Mouse (Mus musculus) urinary bladder, postnatal 14 days (tissue): ENCODE measurements at regions not wholly inside any gene's neighbourhood (a gene's known extent, or its start where the extent isn't known, plus 50 kb on each side); places are given as distances from the start of the nearest gene placed in this dataset.
A peak's percentile ranks its signal among the peaks of the same experiment; 100 is the strongest.

Experiments
- DNase-seq: peaks from one replicate; pipeline ENCODE4 v3.0.0; 2021; ENCODE audit warnings: low spot score

DNA sequence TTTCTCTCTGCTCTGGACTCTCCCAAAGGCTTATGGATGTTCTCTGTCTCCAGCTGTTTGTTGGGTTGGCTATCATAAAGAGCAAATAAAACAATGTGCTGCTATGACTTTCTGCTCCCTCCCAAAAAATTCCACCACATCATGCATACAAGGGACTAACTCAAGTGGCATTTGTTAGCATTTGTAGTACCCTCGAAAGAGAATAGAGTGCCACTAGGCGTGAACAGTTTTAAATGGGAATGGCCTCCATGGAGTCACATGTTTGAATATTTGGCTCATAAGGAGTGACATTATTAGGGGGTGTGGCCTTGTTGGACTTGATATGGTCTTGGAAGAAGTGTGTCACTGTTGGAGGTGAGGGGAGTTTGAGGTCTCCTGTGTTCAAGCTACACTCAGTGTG, 86.5 kb upstream of the Serbp1 start:
- no peak for DNase-seq

DNA sequence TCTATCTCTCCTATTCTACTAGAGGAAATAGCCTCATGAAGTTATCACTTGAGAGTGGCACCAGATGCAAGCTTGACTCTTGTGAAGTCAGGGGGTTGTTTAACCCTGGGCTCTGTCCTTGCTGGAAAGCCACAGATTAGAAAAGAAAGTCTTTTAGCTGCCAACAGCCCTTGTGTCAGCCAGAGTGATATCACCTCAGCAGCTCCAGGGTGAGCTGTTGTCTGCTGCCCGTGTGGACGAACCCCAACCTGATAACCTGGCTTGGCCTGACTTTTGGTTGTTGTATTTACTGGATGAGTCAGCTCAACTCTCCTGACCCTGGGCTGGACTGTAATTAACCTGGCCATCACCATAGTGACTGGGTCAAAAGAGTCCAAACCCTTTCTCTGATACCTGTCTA, 88.6 kb upstream of the Serbp1 start:
- DNase-seq = no peak

DNA sequence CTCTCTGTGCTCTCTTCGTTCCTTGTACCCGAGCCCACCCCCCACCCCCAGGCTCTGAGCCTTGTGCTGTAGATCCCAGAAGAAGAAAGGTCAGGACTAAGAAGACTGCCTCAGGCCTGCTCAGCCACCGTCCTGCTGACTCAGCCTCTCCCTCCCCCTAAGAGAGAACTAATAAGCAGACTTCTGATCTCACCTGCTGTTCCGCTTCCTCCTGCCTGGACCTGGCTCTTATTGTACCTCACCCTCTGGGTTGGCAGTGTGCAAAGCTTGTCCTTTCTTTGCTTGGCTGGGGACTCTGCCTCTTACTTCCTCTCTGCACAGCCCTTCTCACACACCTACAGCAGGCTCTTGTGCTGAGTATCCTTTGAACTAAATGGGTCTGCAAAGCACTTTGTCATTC, 91.3 kb upstream of the Serbp1 start:
- DNase-seq = peak; percentile 38

DNA sequence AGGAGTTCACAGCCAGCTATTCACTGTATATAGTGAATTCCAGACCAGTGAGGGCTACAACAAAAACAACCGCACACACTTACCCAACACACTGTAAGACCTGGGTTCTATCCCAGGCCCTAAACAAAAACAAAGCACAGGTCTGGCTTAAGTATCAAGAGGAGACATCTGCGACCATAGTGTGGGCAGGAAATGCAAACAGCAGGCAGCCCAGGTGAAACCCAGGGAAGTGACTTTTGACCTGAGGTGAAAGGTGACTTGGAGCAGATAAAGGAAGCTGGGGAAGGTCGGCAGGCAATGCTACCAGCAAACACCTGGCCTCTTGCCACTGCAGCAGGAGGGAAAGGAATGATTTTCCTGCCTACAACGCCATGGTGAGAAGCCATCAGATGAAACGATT, 92.0 kb upstream of the Serbp1 start:
- no peak for DNase-seq

DNA sequence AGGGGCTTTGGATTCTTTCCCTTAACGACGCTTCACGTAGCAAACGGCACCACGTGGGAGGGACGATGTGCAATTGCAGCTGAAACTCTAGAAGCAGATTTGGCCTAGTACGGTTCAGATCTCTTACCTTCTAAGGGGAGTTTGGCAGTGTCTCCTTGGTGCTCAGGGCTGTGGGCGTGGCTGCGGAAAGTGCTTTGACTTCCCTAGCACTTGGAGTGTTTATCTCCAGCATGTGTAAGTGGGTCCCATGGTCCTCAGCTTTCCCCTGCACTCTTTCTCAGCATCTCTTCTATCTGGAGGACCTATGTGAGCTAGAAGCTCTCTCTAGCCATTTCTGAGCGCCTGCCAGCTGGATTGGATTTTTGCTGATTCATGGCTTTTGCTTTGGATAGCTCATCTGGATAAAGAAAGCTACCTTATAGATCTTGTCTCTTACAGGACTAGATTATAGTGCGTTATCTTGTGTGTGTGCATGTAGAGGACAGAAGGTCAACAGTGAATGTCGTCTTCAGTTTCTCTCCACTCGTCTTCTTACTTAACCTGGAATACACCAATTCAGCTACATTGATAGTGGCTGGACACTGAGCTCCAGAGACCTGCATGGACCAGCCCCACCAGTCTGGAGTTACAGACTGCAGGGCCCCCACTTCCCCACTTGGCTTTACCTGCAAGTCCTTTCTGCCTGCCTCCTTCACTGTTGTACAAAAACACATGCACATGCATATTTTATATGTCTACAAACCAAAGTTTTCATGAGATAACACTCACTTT, 92.8 kb upstream of the Serbp1 start:
- DNase-seq = no peak

DNA sequence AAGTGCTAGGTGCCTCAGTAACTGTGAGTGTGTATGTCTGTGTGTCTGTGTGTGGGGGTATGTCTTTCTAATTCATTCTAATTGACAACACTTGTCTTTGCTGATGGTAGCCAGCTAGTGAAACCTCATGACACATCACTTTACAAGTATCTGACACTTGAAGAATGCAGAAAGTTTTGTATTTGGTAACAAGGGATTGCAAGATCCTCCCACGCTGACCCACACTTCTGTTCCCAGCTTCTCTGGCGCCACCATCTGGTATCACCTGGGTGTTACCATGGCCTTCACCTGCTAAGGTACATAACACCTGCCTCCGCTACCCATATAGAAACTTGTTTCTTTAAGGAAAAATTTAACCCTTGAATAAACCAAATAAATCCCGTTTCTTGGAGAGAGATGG, 95.8 kb upstream of the Serbp1 start:
- peak; percentile 87 for DNase-seq

DNA sequence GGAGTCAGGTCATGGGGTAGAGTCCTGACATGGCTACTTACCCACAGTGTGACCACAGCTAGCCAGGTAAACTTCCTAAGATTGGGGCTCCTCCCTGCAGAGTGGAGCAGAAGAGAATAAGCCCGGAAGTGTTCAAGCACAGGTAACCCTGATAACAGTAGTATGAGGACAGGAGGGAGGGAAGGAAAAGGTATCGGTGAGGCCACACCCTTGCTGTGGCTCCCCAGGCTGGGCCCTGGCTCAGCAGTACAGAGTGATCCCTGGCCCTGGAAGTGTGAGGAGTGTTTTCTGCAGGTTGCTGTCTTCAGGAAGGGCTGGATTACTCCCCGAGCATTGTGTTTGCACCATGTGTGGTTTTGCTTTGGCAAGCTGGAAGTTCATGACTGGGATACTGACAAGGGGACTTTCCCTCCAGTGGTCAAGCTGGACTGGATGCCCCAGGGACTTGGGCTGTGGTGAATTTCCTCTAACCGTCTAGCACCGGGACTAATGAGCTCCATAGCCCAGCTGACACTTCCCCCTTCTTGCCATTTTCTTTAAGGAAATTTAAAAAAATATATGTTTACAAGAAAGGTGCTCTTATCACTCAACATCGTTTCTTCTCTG, 97.2 kb upstream of the Serbp1 start:
- no peak for DNase-seq

DNA sequence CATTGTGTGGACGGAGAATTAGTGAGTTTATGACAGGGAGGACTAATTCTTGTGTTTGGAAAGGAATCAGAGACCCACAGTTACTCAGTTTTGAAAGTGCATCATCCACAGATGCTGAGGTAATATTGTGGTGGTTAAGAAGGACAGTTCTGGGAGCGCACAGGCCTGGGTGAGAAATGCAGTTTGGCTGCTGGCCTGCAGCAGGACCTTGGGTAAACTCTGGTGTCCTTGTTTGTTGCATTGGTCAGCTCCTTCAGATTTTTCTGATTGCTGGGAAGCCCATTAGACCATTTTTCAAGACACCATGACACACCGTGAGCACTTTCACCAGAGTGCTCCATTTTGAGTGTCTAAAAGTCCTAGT, 99.0 kb upstream of the Serbp1 start:
- DNase-seq = no peak

DNA sequence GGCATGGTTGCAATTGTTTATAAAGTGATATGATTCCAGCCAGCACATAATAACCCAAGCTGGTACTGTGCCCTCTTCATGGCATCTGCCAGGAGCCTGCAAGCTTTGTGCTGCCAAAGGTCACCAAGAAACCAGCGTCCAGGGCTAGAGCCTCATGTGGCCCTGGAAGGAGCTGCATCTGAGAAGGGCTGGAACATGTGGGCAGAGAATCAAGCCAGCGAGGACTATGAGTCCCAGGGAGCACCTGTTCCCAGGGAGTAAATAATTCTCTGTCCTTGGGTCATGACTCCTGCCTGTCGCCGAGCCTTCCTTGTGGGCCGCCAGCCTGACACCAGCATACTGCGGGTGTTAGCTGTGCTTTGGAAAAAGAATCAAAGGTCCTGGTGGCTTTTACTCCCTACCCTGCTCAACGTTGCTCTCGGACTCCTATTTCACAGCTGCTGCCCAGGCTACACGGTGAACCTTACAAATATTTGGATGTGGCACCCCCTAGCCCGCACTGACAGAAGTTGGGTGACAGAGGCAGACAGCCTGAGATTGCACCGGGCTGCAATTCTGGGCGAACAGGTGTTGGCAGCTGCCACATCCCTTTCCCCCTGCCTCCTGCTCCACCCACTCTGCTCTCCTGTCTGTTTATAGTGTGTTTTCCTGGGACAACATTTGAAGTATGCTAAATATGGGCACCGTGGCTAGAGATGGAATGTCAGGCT, 99.5 kb upstream of the Serbp1 start:
- peak; percentile 35 for DNase-seq

DNA sequence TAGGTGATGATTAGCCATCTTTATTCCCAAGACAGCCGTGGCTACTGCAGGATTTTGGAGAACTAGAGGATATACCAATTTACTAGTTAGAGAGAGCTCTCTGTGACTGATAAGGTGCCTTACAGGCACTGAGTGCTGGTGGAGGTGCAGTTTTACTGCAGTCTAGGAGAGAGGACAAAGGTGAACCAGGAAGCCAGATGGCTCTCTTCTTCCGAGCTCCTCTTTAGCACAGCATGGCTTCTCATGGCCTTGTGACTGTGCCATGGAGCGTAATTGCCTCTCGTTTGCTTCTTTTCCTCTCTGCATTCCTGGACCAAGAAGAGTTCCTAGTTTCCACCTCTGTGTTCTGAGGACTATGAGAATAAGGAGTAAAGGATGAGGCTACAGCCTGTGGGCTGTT, 100.2 kb upstream of the Gadd45a start:
- no peak for DNase-seq

DNA sequence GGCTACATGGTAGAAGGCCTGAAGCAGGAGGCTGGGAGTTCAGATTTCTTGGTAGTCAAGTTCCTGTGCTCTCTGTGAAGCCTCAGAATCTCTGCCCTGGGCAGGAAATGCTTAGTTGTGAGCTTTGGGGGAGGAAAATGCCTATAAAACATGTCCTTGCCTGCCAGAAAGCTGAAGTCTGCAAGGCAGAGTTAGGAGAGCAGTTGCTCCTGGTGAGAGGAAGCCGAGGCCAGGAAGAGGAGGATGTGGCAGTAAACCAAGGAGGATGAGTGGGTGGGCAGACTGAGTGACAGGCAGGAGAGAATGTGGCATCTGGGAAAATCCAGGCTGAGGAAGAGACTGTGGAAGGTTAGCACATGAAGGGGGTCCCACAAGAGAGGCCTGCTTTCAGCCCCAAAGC, 97.7 kb upstream of the Gadd45a start:
- peak; percentile 55 for DNase-seq

DNA sequence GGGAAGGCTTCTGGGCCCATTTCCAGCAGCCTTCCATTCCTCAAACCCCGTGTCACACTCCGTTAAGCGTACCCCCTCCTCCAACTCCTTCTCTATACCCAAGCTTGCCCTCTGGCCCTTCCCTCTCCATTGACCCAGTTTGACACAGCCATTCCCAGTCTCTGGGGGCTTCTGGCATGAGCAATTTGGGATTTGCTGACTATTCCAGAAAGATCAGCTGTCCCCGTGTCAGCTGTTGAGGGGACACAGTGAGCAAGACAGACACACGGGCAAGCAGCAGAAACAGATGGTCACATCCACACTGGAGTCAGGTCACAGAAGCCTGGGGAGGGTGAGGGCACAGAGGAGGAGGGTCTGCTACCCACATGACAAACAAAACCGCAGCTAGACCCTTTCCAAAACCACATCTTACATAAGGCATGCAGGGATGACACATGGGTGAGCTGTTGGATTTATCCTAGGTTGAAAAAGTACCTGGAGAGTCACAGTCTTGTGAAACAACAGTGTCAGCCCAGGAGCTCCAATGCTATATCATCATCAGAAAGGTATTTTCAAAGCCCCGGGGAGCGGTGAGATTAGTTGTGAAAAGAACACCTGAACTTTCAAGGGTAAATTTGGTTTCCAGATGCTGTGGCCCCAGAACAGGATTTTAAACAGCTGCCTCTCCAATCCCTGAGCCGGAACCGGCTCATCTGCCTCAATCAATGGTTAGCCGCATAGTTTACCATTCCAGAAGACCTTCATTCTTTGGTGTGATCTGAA, 93.5 kb upstream of the Gadd45a start:
- DNase-seq = no peak

DNA sequence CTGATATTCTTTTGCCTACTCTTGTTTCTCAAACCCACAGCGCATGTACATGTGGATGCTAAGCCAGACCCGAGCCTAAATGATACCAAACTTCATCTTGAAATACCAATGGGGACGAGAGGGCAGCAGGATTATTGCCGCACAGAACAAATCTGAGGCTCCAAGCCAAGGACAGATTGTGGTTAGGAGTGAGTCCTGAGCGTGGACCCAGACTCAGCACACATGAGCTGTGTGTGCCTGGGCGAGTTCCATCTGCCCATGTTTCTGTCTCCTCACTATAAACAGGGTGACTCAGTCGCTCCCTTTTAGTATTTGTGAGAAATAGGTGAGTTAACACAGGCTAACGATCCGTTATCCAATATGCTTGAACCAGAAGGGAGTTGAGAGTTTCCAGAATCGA, 92.4 kb upstream of the Gadd45a start:
- no peak for DNase-seq

DNA sequence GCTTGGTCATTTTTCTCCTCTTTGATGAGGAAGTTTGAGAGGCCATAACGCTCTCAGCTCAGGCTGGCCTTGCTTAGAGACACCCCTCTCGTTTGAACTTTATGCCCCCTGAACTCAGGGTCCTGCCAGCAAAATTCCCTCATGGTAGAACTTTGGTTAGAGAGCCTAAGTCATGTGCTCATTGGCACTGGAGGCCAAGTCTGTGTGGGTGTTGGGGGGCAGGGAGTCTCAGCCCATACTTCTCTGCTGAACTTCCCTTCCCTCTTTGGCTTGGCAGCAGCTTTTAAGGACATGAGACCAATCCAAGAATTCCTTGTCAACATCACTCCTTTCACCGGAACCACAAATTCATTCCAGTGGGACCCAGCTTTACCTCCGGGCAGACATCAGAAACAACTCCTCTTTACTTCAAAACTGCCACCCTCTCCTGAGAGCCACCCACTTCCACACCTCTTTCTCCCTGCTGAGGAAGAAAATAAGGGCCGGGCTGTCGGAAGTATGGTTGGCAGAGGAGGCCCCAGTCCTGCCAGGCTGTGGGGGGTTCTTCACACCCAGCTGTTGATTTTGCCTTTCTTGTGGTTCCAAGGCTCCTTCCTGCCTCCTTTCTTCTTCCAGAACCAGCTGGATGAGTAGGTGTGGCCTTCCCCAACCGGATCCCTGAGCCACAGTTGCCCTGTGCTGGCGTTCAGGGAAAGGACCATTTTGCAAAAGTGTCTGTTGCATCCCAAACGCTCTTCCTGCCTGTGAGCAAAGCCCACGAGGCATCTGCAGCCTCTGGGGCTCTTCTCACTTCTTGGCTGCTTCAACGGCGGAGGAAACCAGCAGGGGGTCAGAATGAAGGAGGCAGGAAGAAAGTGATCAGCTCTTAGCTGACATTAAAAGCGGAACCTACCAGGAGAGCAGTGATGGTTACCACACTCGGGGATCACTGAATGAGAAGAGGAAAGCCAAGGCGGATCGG, 91.5 kb upstream of the Gadd45a start:
- DNase-seq = no peak

DNA sequence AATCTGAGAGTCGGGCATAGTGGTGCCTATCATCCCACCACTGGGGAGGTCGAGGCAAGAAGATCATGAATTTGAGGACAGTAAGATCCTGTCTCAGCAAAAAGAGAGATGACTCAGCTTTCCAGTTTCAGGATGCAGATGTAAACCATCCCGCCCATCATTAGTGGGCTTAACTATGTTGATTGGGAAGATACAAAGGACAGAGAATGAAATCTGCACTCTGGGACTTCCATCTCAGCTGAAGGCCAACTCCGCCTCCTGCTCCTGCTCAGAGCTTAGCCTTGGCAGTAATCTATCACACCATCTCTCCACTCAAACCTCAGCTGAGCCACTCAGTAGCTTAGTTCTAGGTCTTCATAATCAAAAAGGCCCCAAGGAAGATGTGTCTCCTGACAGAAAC, 90.5 kb upstream of the Gadd45a start:
- DNase-seq = no peak

DNA sequence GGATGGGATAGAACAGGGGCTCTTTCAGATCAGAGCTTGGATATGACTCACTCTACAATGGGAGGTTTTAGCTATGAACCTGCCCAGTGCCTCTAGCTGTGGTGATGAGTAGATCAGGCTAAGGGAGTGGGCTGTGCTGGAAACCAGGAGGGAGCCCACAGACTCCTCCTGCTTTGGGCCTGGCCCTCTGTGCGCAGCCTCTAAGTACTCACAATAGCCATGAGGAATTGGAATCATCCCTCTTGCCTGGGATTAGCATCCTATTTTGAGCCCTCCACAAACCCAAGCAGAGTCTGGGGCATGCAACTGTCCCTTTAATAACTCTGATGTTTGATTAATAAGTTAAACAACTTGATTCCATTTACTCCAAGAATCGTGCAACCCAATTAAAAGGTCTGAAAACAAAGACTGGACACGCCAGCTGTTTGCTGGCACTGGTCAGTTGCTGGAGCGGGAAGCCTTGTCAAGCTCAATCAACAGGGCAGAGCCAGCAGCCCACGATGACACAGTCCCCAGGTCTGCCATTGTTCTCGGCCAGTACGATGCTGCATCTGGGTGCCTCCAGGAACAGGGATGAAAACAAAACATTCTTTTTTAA, 88.6 kb upstream of the Gadd45a start:
- no peak for DNase-seq

DNA sequence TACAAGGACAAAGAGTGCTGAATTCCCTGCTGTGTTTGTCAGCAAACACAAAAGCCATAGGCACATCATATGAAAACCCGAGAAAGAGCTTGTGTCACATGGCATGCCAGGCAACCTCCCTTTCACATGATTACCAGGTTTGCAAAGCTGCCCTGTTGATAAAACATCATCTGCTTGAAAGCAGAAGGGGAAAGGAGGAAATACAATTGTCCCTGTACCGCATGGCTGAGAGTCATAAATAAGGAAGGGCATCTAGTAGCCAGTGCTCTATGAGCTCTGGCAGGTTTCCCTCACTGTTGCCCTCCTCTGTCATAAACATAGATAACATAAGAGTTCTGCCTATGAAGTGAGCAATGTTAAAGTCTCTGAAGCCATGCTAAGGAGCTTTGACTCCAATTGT, 86.8 kb upstream of the Gadd45a start:
- DNase-seq = no peak

DNA sequence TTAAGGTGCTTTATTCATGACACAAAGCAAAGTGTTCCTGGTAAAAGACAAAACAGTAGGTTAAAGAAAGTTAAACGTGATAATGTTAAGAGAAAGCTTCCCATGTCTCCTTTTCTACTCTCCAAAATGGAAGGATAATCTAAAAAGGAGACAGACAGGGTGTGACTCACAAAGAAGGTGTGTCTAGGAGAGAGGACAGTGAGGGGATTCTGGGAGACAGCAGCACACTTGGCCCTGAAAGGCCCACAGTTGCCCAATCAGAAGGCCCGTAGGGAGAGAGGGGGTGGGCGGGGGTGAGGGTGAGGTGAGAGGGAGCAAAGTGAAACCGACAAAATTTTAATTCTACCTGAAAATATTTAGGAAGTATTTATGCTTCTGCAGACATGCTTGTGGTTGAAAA, 85.8 kb upstream of the Gadd45a start:
- no peak for DNase-seq

DNA sequence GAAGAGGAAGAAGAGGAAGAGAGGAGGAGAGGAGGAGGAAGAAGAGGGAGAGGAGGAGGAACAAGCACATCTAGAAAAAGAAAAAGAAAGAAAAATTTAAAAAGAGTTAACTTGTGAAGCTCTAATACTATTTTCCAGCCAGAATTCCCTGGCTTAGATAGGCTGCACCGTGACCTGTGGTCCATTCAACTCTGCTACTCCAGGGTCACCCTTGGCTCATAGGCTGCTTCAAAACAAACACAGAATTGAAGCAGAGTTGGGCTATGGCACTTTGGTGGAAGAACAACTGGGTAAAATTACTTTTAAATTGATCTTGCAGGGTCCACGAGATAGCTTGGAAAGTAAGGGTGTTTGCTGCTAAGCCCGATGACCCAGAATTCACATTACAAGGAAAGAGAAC, 79.0 kb upstream of the Gadd45a start:
- no peak for DNase-seq

DNA sequence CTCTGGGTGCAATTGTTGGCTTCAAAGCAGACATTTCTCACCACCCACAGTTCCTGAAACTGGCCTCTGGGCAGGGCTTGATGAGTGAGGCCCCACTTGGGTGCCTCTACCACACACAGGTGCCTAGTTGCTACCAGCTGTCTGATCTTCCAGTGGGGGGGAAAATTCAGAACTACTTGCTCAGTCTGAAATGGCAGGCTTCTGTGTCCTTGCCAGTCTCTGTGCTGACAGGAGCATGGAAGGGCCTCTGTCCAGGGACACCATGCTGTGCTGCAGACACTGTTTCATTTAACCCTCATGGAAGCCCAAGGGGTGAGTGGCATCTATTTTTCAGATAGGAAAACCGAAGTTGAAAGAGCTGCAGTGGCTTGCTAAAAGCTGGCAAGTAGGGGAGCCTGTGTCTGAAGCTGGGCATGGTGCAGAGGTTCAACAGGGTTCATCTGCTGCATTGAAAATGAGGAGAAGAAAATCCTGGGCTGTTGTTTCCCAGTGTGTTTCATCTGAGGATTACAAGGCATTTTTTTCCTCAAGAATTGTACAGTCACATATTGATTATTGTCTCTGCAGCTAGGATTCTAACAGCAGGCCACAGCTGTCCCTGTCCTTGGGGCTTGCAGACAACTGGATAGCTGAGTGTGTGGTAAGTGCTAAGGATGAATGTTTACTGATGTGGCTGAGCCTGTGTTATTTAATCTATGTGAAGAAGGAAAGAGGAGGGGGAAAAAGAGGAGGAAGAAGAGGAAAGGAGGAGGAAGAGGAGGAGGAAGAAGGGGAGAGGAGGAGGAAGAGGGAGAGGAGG, 78.4 kb upstream of the Gadd45a start:
- DNase-seq = no peak
